Mouse (Mus musculus): ENCODE results near the gene Ggact.

The Ggact gene

GRCm38 (mm10) chr14:122900679-122901078 is 12.9 kb downstream of the Ggact start:
- in situ Hi-C loops (cut with MboI) = no loop called here

GRCm38 (mm10) chr14:122898550-122898949 is 15.0 kb downstream of the Ggact start:
- in situ Hi-C loops (cut with MboI) = no loop called here

- in situ Hi-C loops (cut with MboI) = no loop called here
These were observed 17.5 kb downstream of the Ggact start for GRCm38 (mm10) chr14:122896106-122896505.

GRCm38 (mm10) chr14:122891470-122891968 is 22.0 kb downstream of the Ggact start:
- in situ Hi-C loops (cut with MboI) = no loop called here

- in situ Hi-C loops (cut with MboI) = no loop called here
These were observed 25.1 kb downstream of the Ggact start for GRCm38 (mm10) chr14:122888480-122888872.

GRCm38 (mm10) chr14:122887702-122888479 is 25.7 kb downstream of the Ggact start:
- in situ Hi-C loops (cut with MboI) = no loop called here

- in situ Hi-C loops (cut with MboI) = no loop called here
These were observed 26.3 kb downstream of the Ggact start for GRCm38 (mm10) chr14:122887278-122887677.

GRCm38 (mm10) chr14:122885893-122886292 is 27.7 kb downstream of the Ggact start:
- in situ Hi-C loops (cut with MboI) = no loop called here

GRCm38 (mm10) chr14:122883821-122884584 is 29.6 kb downstream of the Ggact start:
- in situ Hi-C loops (cut with MboI) = no loop called here

GRCm38 (mm10) chr14:122883410-122883806 is 30.1 kb downstream of the Ggact start:
- in situ Hi-C loops (cut with MboI) = no loop called here

GRCm38 (mm10) chr14:122882795-122883409 is 30.7 kb downstream of the Ggact start:
- in situ Hi-C loops (cut with MboI) = no loop called here

- in situ Hi-C loops (cut with MboI) = no loop called here
These were observed 31.3 kb downstream of the Ggact start for GRCm38 (mm10) chr14:122882201-122882639.

- in situ Hi-C loops (cut with MboI) = no loop called here
These were observed 31.9 kb downstream of the Ggact start for GRCm38 (mm10) chr14:122881699-122882098.

- in situ Hi-C loops (cut with MboI) = no loop called here
These were observed 33.3 kb downstream of the Ggact start for GRCm38 (mm10) chr14:122880291-122880690.

- in situ Hi-C loops (cut with MboI) = no loop called here
These were observed 35.8 kb downstream of the Ggact start for GRCm38 (mm10) chr14:122877787-122878186.

GRCm38 (mm10) chr14:122876723-122877122 is 36.8 kb downstream of the Ggact start:
- in situ Hi-C loops (cut with MboI) = no loop called here

GRCm38 (mm10) chr14:122876163-122876562 is 37.4 kb downstream of the Ggact start:
- in situ Hi-C loops (cut with MboI) = no loop called here

GRCm38 (mm10) chr14:122875636-122876035 is 37.9 kb downstream of the Ggact start:
- in situ Hi-C loops (cut with MboI) = no loop called here

- in situ Hi-C loops (cut with MboI) = no loop called here
These were observed 38.5 kb downstream of the Ggact start for GRCm38 (mm10) chr14:122875056-122875455.

- in situ Hi-C loops (cut with MboI) = no loop called here
These were observed 40.9 kb downstream of the Ggact start for GRCm38 (mm10) chr14:122872612-122873011.

- in situ Hi-C loops (cut with MboI) = no loop called here
These were observed 41.5 kb downstream of the Ggact start for GRCm38 (mm10) chr14:122871841-122872580.

GRCm38 (mm10) chr14:122869831-122870230 is 43.7 kb downstream of the Ggact start:
- in situ Hi-C loops (cut with MboI) = no loop called here

All from mature B cell (primary cell).